ENCODE assay signal across 10 mouse cellular contexts in the genomic region with DNA sequence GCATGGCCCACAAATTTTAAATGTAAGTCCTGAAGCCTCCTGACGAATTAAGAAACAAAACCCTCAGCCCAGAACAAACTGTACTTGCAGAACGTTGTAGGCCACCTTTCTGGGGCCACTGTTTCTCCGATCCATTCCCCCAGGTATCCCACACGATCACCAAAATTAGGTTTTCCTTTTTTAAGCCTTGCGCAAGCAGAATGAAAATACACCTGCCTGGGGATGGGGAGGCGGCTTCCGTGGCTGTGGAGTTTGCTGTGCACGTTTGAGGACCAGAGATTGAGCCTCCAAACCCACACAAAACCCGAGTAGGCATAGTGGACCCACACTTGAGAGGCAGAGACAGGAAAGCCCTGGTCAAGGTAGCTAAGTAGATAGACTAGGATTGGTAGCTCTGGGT.
"Had no signal": no experiment of that assay in that cellular context is flagged by ENCODE, and none has a peak within 500 bp of the region (broad histone marks: within the 10 kb centered on the region; RNA-seq: fewer than 3 reads in every experiment).

No protein-coding gene starts in this region.

- ATAC-seq: intestine, embryonic 16.5 days; lung, postnatal 0 days; midbrain, embryonic 13.5 days had no signal

- DNase-seq: kidney, adult 2 months; kidney, postnatal 14 days; lung, adult 2 months; lung, postnatal 36 days; spleen, adult 18-20 months; thymus, adult 2 months; thymus, postnatal 25 days had no signal
